Mouse (Mus musculus): ENCODE measurements around the gene Utrn.

GRCm38 (mm10) chr10:12842543-12842942 lies 26.6 kb downstream of the Utrn start:
- TF ChIP-seq EP300 (IDR thresholded peaks at IDR 0.05; ENCODE audit: insufficient read depth, low read depth, low read length): no peak
- no peak for TF ChIP-seq POLR2A (IDR thresholded peaks at IDR 0.05; ENCODE audit: insufficient read depth, low read depth, low read length)
